Mouse (Mus musculus): ENCODE results near the gene Plcb3. TPM values are rescaled to one million over a fixed set of nuclear protein-coding genes. Genes with fewer than 3 reads are reported as not detected.
"Not testable (repeated sequence)": the region's sequence is repeated elsewhere in the genome, so short reads cannot be mapped to it uniquely, and the experiment has no call there.

The Plcb3 gene
- polyA plus RNA-seq, 1 experiment: 49.3 TPM

DNA sequence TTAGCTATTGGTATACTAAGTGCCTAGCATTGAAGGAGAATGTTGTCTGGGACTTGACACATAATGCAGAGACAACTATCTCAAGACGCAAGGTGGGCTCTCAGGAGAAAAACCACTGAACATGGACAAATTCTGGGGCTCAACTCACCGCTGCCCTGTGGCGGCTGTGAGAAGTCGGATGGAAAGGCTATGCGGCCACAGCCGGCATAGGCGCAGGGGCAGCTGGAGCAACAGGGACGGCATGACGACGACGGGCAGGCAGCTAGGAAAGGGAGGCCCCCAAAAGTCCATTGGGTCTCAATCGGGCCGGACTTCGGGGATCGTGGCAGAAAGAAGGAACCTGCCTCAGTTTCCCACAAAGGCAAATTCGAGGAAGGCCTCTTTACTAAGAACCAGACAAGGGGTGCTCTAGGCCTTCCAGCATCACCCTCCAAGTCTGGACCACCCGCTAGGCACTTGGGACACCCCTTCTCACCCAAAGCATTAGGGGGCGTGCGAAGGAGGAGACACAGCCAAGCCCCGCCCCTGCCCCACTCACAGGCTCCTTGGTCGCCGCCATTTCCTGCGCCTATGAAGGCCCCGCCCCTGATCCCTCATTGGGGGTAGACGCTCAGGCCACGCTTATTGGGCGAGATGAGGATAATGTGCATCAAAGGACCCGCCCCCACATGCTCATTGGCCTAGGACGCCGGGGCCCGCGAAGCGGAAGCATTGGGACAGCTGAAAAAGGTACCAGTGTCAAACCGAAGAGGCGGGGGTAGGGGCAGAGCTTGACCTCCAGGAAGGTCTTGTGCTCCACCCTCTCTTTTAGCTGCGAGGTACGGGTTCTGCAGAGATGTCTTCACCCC, 16.0 kb upstream of the Plcb3 start, which contains the start of gene Dnajc4:
Gene Dnajc4 (minus strand): TSS at position 562 of the 848 bp plus-strand sequence.
- peaks cover 72% of the 10 kb centered on the region for H3K4me1 ChIP-seq
- H3K36me3 ChIP-seq (replicated peaks; ENCODE audit: low read length): peaks cover 14% of the 10 kb centered on the region
- TF ChIP-seq GATA1 (IDR thresholded peaks at IDR 0.05; ENCODE audit: borderline replicate concordance, low read length) (no peak), FLI1 (IDR thresholded peaks at IDR 0.05; ENCODE audit: low read length) (no peak)
- no peaks in the 10 kb centered on the region for H3K9me3 ChIP-seq
- no peaks in the 10 kb centered on the region for H3K27me3 ChIP-seq (replicated peaks)
- peak within 1 kb of the TSS; percentile 96 for H3K4me3 ChIP-seq (replicated peaks)

DNA sequence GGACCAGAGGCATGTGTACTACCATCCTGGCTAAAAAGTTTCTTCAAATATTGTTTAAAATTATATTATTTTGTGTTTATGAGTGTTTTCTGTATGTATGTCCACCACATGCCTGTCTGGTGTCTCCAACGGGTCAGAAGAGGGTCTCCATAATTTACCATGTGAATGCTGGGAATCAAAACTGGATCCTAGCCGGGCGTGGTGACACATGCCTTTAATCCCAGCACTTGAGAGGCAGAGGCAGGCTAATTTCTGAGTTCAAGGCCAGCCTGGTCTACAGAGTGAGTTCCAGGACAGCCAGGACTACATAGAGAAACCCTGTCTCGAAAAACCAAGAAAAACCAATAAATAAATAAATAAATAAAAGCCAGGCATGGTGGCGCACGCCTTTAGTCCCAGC, 14.9 kb upstream of the Plcb3 start:
- not testable (repeated sequence) for H3K9me3 ChIP-seq
- Histone ChIP-seq H3K36me3 (replicated peaks; ENCODE audit: low read length) (peaks cover 15% of the 10 kb centered on the region), H3K4me1 (peaks cover 72% of the 10 kb centered on the region)

DNA sequence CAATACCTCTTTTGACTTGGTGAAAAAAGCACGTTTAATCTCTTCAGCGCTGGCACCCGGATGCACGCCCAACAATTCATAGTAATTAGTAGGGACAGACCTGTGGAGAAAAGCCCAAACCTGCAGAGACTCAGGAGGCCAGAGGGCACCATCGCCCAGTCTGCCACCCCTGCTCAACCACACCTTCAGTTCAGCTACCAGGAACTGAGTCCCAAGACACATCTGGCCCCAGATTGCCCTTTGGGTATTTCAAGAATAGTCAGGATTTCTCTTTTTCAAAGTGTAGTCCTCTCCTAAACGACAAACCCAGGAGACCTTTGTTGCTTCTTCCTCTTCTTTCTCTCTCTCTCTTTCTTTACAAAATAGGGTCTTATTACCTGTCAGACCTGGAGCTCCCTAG, 14.4 kb upstream of the Plcb3 start:
- H3K4me1 ChIP-seq: peaks cover 72% of the 10 kb centered on the region

More for the DNA sequence above, 14.9 kb upstream of the Plcb3 start:
- H3K4me3 ChIP-seq (replicated peaks); H3K27me3 ChIP-seq (replicated peaks): not testable (repeated sequence)

DNA sequence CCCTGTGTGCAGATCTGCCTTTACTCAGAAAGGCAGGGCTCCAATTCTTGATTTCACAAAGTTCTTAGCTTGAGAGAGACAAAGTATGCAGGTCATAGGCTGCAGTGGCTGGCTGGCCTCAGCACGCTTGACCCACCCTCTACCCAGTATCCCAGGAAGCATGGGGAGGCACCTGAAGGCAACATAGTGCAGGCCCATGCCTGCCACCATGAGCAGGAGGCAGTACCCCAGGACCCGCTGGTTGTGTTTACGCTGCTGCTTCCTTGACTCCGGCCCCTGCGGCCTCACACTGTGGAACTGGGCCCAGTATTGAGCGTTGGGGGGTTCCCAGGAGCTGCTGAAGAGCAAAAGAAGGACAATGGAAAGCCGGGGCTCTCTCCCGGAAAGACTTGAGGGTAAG, 13.0 kb upstream of the Plcb3 start:
- no peak overlapping the region for H3K4me3 ChIP-seq (replicated peaks)
- H3K36me3 ChIP-seq (replicated peaks; ENCODE audit: low read length): peaks cover 32% of the 10 kb centered on the region
- no peaks in the 10 kb centered on the region for H3K27me3 ChIP-seq (replicated peaks)
- H3K9me3 ChIP-seq: no peaks in the 10 kb centered on the region
- H3K4me1 ChIP-seq: peaks cover 66% of the 10 kb centered on the region
- TF ChIP-seq FLI1 (IDR thresholded peaks at IDR 0.05; ENCODE audit: low read length): no peak
- TF ChIP-seq GATA1 (IDR thresholded peaks at IDR 0.05; ENCODE audit: borderline replicate concordance, low read length): no peak

More for the DNA sequence above, 14.4 kb upstream of the Plcb3 start:
- peaks cover 19% of the 10 kb centered on the region for H3K36me3 ChIP-seq (replicated peaks; ENCODE audit: low read length)
- no peak overlapping the region for H3K4me3 ChIP-seq (replicated peaks)
- H3K9me3 ChIP-seq: no peaks in the 10 kb centered on the region
- H3K27me3 ChIP-seq (replicated peaks): no peaks in the 10 kb centered on the region
- TF ChIP-seq FLI1 (IDR thresholded peaks at IDR 0.05; ENCODE audit: low read length) (no peak), GATA1 (IDR thresholded peaks at IDR 0.05; ENCODE audit: borderline replicate concordance, low read length) (no peak)

DNA sequence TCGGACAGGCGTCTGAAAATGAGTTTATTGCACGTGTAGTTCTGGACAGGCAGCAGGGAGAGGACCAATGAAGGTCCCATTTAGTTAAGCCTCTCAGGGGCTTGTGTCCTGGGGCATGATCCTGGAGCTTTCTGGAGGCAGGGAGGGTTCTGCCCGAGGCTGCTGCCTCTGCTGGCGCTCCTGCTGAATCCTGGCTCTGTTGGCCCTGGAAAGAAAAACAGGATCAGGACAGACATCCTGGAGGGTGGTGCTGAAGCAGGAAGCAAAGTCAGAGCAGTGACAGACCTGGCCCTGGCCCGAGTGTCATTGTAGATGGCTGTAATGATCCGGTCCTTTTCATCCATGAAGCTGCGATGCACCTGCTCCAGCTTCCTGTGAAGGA, 11.6 kb upstream of the Plcb3 start:
- H3K4me3 ChIP-seq (replicated peaks): peak overlapping the region; percentile 95

DNA sequence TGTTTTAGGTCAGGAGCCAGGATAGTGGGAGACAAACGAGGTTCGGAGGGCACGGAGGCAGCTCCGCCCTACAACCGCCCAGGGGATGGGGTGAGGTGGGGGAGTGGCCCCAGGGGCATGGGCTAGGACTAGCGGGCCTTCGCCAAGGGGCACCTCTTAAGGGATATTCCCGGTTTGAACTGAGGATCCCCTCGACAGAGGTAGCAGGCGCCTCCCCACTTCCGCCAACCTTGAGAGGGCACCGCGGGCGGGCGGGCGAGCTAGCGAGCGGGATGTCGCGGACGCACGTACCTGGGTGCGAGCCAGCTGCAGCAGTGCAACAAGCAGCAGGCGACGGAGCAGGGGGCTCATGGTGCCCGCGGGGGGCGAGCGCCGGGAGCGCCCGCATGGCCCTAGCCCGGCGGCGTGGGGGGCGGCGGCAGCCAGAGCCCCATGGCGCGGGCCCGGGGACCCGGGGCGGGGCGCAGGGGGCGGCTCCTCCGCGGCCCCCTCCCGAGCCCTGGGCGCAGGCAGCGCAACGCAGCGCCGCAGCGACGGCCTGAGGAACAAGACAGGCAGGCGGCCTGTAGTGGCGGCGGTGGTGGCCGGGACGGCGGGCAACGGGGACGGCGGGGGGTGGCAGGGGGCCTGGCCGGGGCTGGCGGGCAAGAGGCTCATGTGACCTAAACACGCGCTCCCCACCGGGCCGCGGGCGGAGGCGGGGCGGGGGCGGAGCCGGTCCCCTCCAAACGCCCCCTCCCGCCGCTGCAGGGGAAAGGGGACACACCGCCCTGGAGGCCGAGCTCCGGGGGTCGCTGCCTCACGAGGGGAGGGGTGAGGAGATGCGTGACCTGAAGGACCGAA, 11.0 kb upstream of the Plcb3 start, which contains the start of gene Vegfb:
Gene Vegfb (minus strand): TSS at position 591 of the 843 bp plus-strand sequence.
- Histone ChIP-seq H3K27me3 (replicated peaks) (no peaks in the 10 kb centered on the region), H3K4me1 (peaks cover 56% of the 10 kb centered on the region), H3K36me3 (replicated peaks; ENCODE audit: low read length) (peaks cover 42% of the 10 kb centered on the region), H3K9me3 (no peaks in the 10 kb centered on the region), H3K4me3 (replicated peaks) (peak within 1 kb of the TSS; percentile 95)
- TF ChIP-seq FLI1 (IDR thresholded peaks at IDR 0.05; ENCODE audit: low read length) (no peak), GATA1 (IDR thresholded peaks at IDR 0.05; ENCODE audit: borderline replicate concordance, low read length) (no peak)

More for the DNA sequence above, 11.6 kb upstream of the Plcb3 start:
- no peaks in the 10 kb centered on the region for H3K9me3 ChIP-seq
- H3K36me3 ChIP-seq (replicated peaks; ENCODE audit: low read length): peaks cover 37% of the 10 kb centered on the region
- H3K27me3 ChIP-seq (replicated peaks): no peaks in the 10 kb centered on the region
- TF ChIP-seq GATA1 (IDR thresholded peaks at IDR 0.05; ENCODE audit: borderline replicate concordance, low read length) (no peak), FLI1 (IDR thresholded peaks at IDR 0.05; ENCODE audit: low read length) (no peak)
- peaks cover 54% of the 10 kb centered on the region for H3K4me1 ChIP-seq

DNA sequence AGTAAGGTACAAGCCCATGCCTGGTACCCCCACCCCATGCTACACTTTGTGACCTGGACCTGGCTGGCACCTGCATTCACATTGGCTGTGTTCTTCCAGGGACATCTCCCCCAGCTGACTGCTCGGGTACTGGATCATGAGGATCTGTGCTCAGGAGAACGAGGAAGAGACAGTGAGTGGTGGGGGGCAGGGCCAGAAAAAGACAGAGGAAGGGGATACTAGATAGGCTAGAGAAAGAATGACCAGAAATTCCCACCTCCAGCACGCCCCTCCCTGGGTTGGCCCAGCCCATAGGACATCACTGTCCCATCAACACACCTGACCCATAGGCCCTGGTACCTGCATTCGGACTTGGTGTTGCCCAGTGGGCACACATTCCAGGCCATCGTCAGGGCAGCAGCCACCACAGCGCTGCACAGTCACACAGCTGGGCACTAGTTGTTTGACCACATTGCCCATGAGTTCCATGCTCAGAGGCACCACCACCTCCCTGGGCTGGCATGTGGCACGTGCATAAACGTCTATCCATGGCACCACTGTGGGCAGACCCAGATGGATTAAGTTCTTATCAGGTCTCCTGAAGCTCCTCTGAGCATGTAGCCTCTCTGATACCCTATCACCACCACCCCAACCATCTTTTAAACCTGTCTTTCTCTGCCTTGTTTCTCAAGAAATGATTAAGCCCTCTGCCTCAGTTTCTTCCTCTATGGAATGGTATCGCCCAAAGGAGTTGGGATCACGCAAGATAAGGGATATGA, 9.9 kb upstream of the Plcb3 start:
- no peaks in the 10 kb centered on the region for H3K9me3 ChIP-seq
- TF ChIP-seq FLI1 (IDR thresholded peaks at IDR 0.05; ENCODE audit: low read length) (no peak), GATA1 (IDR thresholded peaks at IDR 0.05; ENCODE audit: borderline replicate concordance, low read length) (no peak)

DNA sequence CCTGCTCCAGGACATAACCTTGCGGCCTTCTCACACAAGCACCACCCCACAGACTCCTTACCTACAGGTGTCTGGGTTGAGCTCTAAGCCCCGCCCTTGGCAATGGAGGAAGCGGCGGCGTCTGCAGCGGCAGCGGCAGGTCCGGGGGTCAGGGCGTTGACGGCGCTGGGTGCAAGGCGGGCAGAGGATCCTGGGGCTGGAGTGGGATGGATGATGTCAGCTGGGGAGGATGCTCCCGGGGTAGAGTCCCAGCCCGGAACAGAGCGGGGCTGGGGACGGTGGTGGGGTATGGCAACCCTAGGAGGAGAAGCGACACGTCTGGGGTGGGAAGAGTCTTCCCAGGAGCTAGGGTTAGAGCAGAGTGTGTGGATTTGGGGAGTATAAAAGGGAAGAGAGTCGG, 9.0 kb upstream of the Plcb3 start:
- H3K4me1 ChIP-seq: peaks cover 60% of the 10 kb centered on the region
- TF ChIP-seq GATA1 (IDR thresholded peaks at IDR 0.05; ENCODE audit: borderline replicate concordance, low read length): no peak
- no peak for TF ChIP-seq FLI1 (IDR thresholded peaks at IDR 0.05; ENCODE audit: low read length)
- H3K4me3 ChIP-seq (replicated peaks): no peak overlapping the region
- H3K9me3 ChIP-seq: no peaks in the 10 kb centered on the region
- H3K27me3 ChIP-seq (replicated peaks): no peaks in the 10 kb centered on the region
- H3K36me3 ChIP-seq (replicated peaks; ENCODE audit: low read length): peaks cover 45% of the 10 kb centered on the region

More for the DNA sequence above, 9.9 kb upstream of the Plcb3 start:
- no peaks in the 10 kb centered on the region for H3K27me3 ChIP-seq (replicated peaks)
- H3K4me1 ChIP-seq: peaks cover 59% of the 10 kb centered on the region
- peak overlapping the region; percentile 95 for H3K4me3 ChIP-seq (replicated peaks)
- H3K36me3 ChIP-seq (replicated peaks; ENCODE audit: low read length): peaks cover 45% of the 10 kb centered on the region

DNA sequence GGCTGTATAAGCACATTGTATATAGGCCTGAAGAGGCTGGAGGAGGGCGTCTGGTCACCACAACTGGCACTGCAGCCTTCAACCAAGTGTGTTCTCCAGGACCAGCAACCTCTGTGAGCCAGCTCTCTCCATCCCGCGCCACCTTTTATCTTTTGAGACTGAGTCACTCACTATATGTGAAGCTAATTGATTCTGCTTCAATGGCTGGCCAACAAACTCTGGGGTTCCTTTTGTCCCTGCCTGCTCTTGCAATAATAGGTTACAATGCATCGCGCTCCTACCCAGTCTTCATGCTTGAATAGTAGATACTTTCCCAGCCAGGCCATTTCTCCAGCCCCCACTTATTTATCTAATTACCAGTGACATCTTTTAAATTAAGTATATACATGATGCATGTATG, 7.4 kb upstream of the Plcb3 start:
- Histone ChIP-seq H3K9me3 (no peaks in the 10 kb centered on the region), H3K4me1 (peaks cover 63% of the 10 kb centered on the region), H3K36me3 (replicated peaks; ENCODE audit: low read length) (peaks cover 38% of the 10 kb centered on the region), H3K4me3 (replicated peaks) (no peak overlapping the region), H3K27me3 (replicated peaks) (no peaks in the 10 kb centered on the region)
- no peak for TF ChIP-seq GATA1 (IDR thresholded peaks at IDR 0.05; ENCODE audit: borderline replicate concordance, low read length)
- no peak for TF ChIP-seq FLI1 (IDR thresholded peaks at IDR 0.05; ENCODE audit: low read length)

Measured in megakaryocyte, embryonic 14.5 days (primary cell).